Comparison of ENCODE assay signal across 25 mouse cellular contexts in genomic region chr12:53474486-53474885, GRCm38 (mm10).
"Had no signal": no experiment of that assay in that cellular context is flagged by ENCODE, and none has a peak within 500 bp of the region (broad histone marks: within the 10 kb centered on the region; RNA-seq: fewer than 3 reads in every experiment).

No protein-coding gene starts in this region.

- DNase-seq: gastrocnemius, postnatal 14 days; gastrocnemius, postnatal 36 days; heart, adult 11 months; heart, adult 2 months; heart, postnatal 14 days; heart, postnatal 36 days; kidney, adult 11 months; kidney, adult 2 months; kidney, adult 9 months; kidney, postnatal 14 days; kidney, postnatal 36 days; layer of hippocampus, adult 9-11 months; liver; liver, embryonic 13.5 days had no signal

- H3K27me3 ChIP-seq: heart, embryonic 13.5 days; heart, embryonic 15.5 days; hindbrain, embryonic 13.5 days; hindbrain, embryonic 15.5 days; kidney, embryonic 15.5 days; limb, embryonic 12.5 days; liver, embryonic 13.5 days; liver, embryonic 15.5 days had no signal

- H3K4me1 ChIP-seq: heart, embryonic 13.5 days; heart, embryonic 15.5 days; hindbrain, embryonic 15.5 days; kidney, embryonic 15.5 days; limb, embryonic 10.5 days; liver, embryonic 13.5 days; liver, embryonic 15.5 days had no signal

- H3K27ac ChIP-seq: heart, adult 2 months; heart, embryonic 13.5 days; heart, embryonic 15.5 days; hindbrain, embryonic 13.5 days; hindbrain, embryonic 15.5 days; hindbrain, postnatal 0 days; kidney, embryonic 15.5 days; kidney, postnatal 0 days; left cerebral cortex, adult 2 months; limb, embryonic 10.5 days; limb, embryonic 12.5 days; liver, embryonic 13.5 days; liver, embryonic 15.5 days had no signal

- H3K4me3 ChIP-seq: heart, adult 2 months; heart, embryonic 13.5 days; heart, embryonic 15.5 days; hindbrain, embryonic 13.5 days; hindbrain, embryonic 15.5 days; kidney, embryonic 15.5 days; left cerebral cortex, adult 2 months; limb, embryonic 10.5 days; limb, embryonic 12.5 days; liver, embryonic 13.5 days; liver, embryonic 15.5 days had no signal
